In the genomic region with DNA sequence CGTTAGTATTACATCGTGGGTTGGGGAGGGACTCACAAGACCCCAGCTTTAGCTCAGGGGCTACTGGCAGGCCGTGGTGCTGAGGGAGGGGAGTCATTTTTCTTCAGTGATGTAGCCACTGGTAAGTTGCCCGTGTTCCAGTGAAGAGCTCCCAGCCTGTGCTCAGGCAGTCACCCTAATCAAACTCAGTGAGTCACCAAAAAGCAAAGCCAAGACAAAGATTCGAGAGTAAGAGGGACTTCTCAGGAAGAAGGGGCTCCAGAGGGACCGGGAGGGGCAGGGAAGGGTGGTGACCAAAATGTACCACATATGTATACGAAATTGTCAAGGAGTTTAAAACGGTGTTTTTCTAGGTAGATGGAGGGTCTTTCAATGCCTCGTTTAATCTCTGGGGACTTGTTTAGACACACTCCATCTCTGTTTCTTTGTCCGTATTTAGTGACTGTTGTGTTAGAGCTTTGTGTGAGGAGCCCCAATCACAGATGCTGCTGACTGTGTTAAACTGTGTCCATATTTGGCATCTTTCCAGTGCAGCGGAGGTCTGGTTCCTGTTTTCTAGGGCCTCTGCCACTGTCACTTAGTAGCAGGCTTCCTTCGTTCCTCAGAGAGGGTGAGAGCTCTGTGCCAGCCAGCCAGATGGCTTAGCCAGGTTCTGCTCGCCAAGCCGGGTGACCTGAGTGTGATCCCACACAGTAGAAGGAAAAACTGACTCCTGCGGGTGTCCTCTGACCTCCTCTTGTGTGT, we compare ENCODE assay signal across 9 mouse cellular contexts. TPM values are rescaled to one million over a fixed set of nuclear protein-coding genes. Genes with fewer than 3 reads are reported as not detected.
A peak's percentile ranks its signal among the peaks of the same experiment; 100 is the strongest.
DNase-seq lines count a peak whose midpoint lies in the region; ATAC-seq and TF ChIP-seq lines count a peak whose summit lies in the region.
"Had no signal": no experiment of that assay in that cellular context is flagged by ENCODE, and none has a peak within 500 bp of the region (broad histone marks: within the 10 kb centered on the region; RNA-seq: fewer than 3 reads in every experiment).

No protein-coding gene starts in this region.

- WGBS in forebrain, embryonic 14.5 days, result 74% methylated on average over 15 of the region's 15 CpGs
- WGBS in forebrain, embryonic 13.5 days, result 79% methylated on average over 15 of the region's 15 CpGs
- WGBS in intestine, postnatal 0 days, result 61% methylated on average over 15 of the region's 15 CpGs

- peaks cover 68% of the 10 kb centered on the region for H3K36me3 ChIP-seq in forebrain, embryonic 14.5 days (ENCODE audit: control insufficient read depth, insufficient read depth, low read length)
- peaks cover 81% of the 10 kb centered on the region for H3K36me3 ChIP-seq in forebrain, embryonic 13.5 days (ENCODE audit: poor library complexity, severe bottlenecking)
- peaks cover 60% of the 10 kb centered on the region for H3K36me3 ChIP-seq in intestine, postnatal 0 days (ENCODE audit: control insufficient read depth, insufficient read depth)

- intact Hi-C loops in gastrocnemius, postnatal 14 days (cut with DNase I; ENCODE audit: low total_unique reads), result no loop called here

- ATAC-seq in forebrain, embryonic 14.5 days, result 0 out of 2 replicates have a peak, but pooled peaks have one; percentile 52
- ATAC-seq in forebrain, embryonic 13.5 days, result no peak
- ATAC-seq in intestine, postnatal 0 days, result no peak

- no peak overlapping the region for H3K4me2 ChIP-seq in forebrain, embryonic 14.5 days (ENCODE audit: low read length)
- no peak overlapping the region for H3K4me2 ChIP-seq in forebrain, embryonic 13.5 days
- H3K4me2 ChIP-seq in intestine, postnatal 0 days (replicated peaks; ENCODE audit: low read depth), result no peak overlapping the region
- H3K4me2 ChIP-seq: neural tube, embryonic 12.5 days had no signal

- no peak for TF ChIP-seq CTCF in intestine, postnatal 0 days (IDR thresholded peaks at IDR 0.05; ENCODE audit: low read depth)

- peaks cover 2% of the 10 kb centered on the region; the same call in 1 of the 2 replicates for H3K4me1 ChIP-seq in forebrain, embryonic 14.5 days (ENCODE audit: control insufficient read depth, insufficient read depth, low read length)
- peaks cover 6% of the 10 kb centered on the region for H3K4me1 ChIP-seq in forebrain, embryonic 13.5 days
- no peaks in the 10 kb centered on the region; the same call in 1 of the 2 replicates for H3K4me1 ChIP-seq in intestine, postnatal 0 days (replicated peaks; ENCODE audit: control insufficient read depth, insufficient read depth, low read length)

- H3K4me3 ChIP-seq in forebrain, embryonic 14.5 days (ENCODE audit: low read depth, low read length), result no peak overlapping the region
- no peak overlapping the region for H3K4me3 ChIP-seq in forebrain, embryonic 13.5 days
- no peak overlapping the region for H3K4me3 ChIP-seq in intestine, postnatal 0 days (ENCODE audit: low read depth, low read length)
- H3K4me3 ChIP-seq: neural tube, embryonic 12.5 days had no signal

- no peaks in the 10 kb centered on the region for H3K9me3 ChIP-seq in forebrain, embryonic 14.5 days (replicated peaks; ENCODE audit: control insufficient read depth, low read length)
- no peaks in the 10 kb centered on the region for H3K9me3 ChIP-seq in forebrain, embryonic 13.5 days (replicated peaks)
- no peaks in the 10 kb centered on the region for H3K9me3 ChIP-seq in intestine, postnatal 0 days (ENCODE audit: control insufficient read depth)
- H3K9me3 ChIP-seq: neural tube, embryonic 12.5 days had no signal

- no peak overlapping the region for H3K27ac ChIP-seq in forebrain, embryonic 14.5 days (ENCODE audit: low read depth, low read length)
- H3K27ac ChIP-seq in forebrain, embryonic 13.5 days, result no peak overlapping the region
- 0 out of 2 replicates have a peak overlapping the region, but pooled peaks have one; percentile 21 for H3K27ac ChIP-seq in intestine, postnatal 0 days (ENCODE audit: low read depth, low read length)
- H3K27ac ChIP-seq: neural tube, embryonic 12.5 days had no signal

- DNase-seq in forebrain, embryonic 14.5 days (ENCODE audit: low spot score), result peak; percentile 34
- DNase-seq in spleen, adult 18-20 months, result peak; percentile 23 to 45
- DNase-seq in spleen, adult 12 weeks (ENCODE audit: low spot score), result no peak
- peak; percentile 59 for DNase-seq in gastrocnemius, postnatal 14 days
- peak; percentile 79 for DNase-seq in lung, postnatal 36 days
- DNase-seq in c-Kit-positive CD71-positive TER-119-positive erythroid progenitor cells, embryonic 14.5 days (ENCODE audit: low spot score), result no peak

- H3K9ac ChIP-seq in forebrain, embryonic 14.5 days (ENCODE audit: low read length), result no peak overlapping the region
- no peak overlapping the region for H3K9ac ChIP-seq in forebrain, embryonic 13.5 days
- H3K9ac ChIP-seq in intestine, postnatal 0 days (ENCODE audit: low read depth, low read length), result no peak overlapping the region
- H3K9ac ChIP-seq: neural tube, embryonic 12.5 days had no signal

- no peaks in the 10 kb centered on the region for H3K27me3 ChIP-seq in forebrain, embryonic 14.5 days (replicated peaks; ENCODE audit: control insufficient read depth, insufficient read depth, low read length)
- no peaks in the 10 kb centered on the region for H3K27me3 ChIP-seq in forebrain, embryonic 13.5 days
- H3K27me3 ChIP-seq in intestine, postnatal 0 days (replicated peaks; ENCODE audit: control insufficient read depth, insufficient read depth, low read length), result no peaks in the 10 kb centered on the region
- H3K27me3 ChIP-seq: neural tube, embryonic 12.5 days had no signal

RNA-seq across cellular contexts. Expression of gene Daglb, which starts 6.2 kb away (rescaled TPM):
- polyA plus RNA-seq in forebrain, embryonic 14.5 days (2014; fragmentation: Nextera tagmentation; extraction: Ambion mirVana), result 9.7 and 11.2 TPM in 2 replicates
- polyA plus RNA-seq in forebrain, embryonic 13.5 days (2015; fragmentation: Nextera tagmentation; extraction: Ambion mirVana), result 13.5 and 13.6 TPM in 2 replicates
- total RNA-seq in gastrocnemius, postnatal 14 days (2021), result 1 to 10 TPM; 3.7 to 5.3 TPM
- 10.6 and 11.4 TPM in 2 replicates for polyA plus RNA-seq in intestine, postnatal 0 days (2015; fragmentation: Nextera tagmentation; extraction: Ambion mirVana)

RNA-seq across cellular contexts. Expression of gene Rac1, which starts 57.2 kb away (rescaled TPM):
- polyA plus RNA-seq in forebrain, embryonic 14.5 days (2014; fragmentation: Nextera tagmentation; extraction: Ambion mirVana), result 383 and 409 TPM in 2 replicates
- 322 and 336 TPM in 2 replicates for polyA plus RNA-seq in forebrain, embryonic 13.5 days (2015; fragmentation: Nextera tagmentation; extraction: Ambion mirVana)
- total RNA-seq in gastrocnemius, postnatal 14 days (2021), result 100 to 1,000 TPM; 197 to 208 TPM
- 375 and 413 TPM in 2 replicates for polyA plus RNA-seq in intestine, postnatal 0 days (2015; fragmentation: Nextera tagmentation; extraction: Ambion mirVana)

Comparison
In these comparisons a context has a peak if more than half of its experiments do, and no peak if none do; other contexts are left out.
1. DNase-seq: peak in forebrain, embryonic 14.5 days (single experiment), spleen, adult 18-20 months (2 of 2), gastrocnemius, postnatal 14 days (single experiment) and lung, postnatal 36 days (single experiment); none in spleen, adult 12 weeks (single experiment) and c-Kit-positive CD71-positive TER-119-positive erythroid progenitor cells, embryonic 14.5 days (single experiment).